Mouse (Mus musculus): ENCODE data around the gene Mt2. TPM values are rescaled to one million over a fixed set of nuclear protein-coding genes. Genes with fewer than 3 reads are reported as not detected.
"Not testable (repeated sequence)": the region's sequence is repeated elsewhere in the genome, so short reads cannot be mapped to it uniquely, and the experiment has no call there.

The Mt2 gene
- polyA plus RNA-seq (2012; rRNA removed): 88.8 and 175 TPM in 2 replicates

- DNase-seq (ENCODE audit: low read depth, low spot score): no peak
Observed at GRCm38 (mm10) chr8:94172075-94172808, at the start of gene Mt2. Gene Mt2 (plus strand): TSS chr8:94172664.

DNA sequence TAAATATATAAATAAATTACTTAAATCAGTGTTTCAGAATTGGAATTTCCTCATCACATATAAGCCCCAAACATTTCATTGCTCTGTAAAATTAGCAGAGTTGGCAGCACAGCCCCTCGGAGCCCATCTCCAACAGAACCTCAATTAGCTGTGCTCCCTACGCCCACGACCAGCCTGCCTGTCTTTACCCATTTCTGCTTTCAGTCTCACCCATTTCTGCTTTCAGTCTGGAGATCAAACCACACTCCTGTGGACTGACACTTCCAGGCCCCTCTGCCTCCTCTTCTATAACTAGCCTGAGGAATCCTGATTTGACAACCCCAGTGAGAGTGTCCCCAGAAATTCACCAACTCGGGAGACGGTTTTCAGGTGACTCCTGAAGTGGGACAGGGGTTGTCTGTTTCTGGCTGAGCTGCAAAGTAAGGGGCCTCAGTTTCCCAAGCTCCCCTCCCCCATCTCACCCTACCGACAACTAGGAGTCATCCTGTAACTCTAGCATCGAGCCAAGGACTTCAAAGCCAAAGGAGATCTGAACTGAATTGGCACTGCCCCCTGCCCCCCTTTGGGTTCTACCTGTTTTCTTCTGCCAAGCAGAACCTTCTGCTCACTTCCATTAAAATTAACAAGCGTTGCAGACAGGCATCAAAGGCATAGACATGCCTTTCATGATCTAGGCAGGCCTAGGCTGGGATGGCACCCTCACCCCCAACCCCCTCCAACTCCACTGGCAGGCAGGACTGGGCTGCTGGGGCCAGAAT, 49.6 kb upstream of the Mt2 start:
- DNase-seq (ENCODE audit: low read depth, low spot score): no peak
- 50% methylated on average over 8 of the region's 8 CpGs for WGBS

More at GRCm38 (mm10) chr8:94172075-94172808, at the start of gene Mt2:
- under 1% methylated on average over 56 of the region's 56 CpGs for WGBS

DNA sequence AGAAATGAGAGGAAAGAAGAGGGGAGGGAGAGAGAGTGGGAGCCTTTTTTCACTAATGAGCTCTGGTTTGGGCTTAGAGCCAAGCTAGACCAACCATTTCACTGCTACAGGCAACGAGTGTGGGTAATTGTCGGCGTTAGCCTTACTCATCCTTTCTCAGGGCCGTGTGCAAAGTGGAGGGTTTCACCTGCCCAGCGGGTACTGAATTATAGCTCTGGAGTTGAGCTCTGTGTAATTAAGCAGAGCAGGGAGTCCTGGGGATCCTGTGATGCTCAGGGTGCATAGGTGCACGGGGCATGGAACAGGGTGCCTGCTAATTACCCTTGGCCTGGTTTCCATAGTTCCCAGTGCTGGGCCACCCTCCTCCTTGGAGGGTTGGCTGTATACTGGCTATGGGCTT, 44.8 kb upstream of the Mt2 start:
- 51% methylated on average over 6 of the region's 6 CpGs for WGBS
- no peak for DNase-seq (ENCODE audit: low read depth, low spot score)

- DNase-seq (ENCODE audit: low read depth, low spot score): no peak
- WGBS: 79% methylated on average over 6 of the region's 6 CpGs
Observed at GRCm38 (mm10) chr8:94129133-94129789, 43.2 kb upstream of the Mt2 start.

DNA sequence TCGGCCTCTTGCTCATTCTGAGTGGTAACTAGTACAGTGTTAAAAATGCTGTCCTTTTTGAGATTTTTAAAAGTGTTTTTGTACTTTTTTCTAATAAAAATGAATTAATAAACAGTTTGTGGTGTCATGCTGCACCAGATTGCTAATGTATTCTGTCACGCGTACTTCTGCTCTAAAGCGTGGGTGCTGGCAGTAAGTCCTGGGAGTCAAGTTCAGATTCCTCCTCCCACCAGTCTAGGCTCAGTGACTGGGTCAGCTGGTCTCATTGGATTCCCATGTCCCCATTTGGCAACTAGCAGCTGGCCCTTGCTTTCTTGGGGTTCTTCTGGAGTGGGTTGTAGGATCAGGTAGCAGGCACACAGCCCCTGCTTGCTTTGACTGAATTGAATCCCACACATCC, 42.3 kb upstream of the Mt2 start:
- WGBS: 94% methylated on average over 4 of the region's 4 CpGs
- no peak for DNase-seq (ENCODE audit: low read depth, low spot score)

- WGBS: 58% methylated on average over 5 of the region's 5 CpGs
Observed at GRCm38 (mm10) chr8:94132096-94132495, 40.4 kb upstream of the Mt2 start.

GRCm38 (mm10) chr8:94134601-94135000, 37.9 kb upstream of the Mt2 start:
- 29% methylated on average over 3 of the region's 3 CpGs for WGBS
- DNase-seq (ENCODE audit: low read depth, low spot score): not testable (repeated sequence)

More at GRCm38 (mm10) chr8:94132096-94132495, 40.4 kb upstream of the Mt2 start:
- DNase-seq (ENCODE audit: low read depth, low spot score): no peak

DNA sequence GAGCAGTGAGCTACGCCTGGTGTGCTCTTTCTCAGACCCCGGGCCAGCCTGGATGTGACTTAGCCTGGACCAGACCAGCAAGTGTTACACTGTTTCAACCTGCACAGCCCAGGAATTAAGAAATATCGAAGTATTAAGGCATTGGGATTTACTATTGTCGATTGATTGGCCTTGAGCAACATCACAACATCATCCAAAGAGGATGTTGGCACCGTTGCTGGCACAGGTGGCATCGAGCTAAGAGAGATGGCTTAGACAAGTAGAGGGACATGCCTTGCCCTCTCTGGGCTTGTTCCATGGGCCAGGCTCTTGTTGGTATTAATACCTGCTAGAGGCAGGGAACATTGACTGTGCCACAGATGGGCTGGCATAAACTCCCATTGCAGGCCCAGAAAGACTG, 36.9 kb upstream of the Mt2 start:
- 90% methylated on average over 6 of the region's 6 CpGs for WGBS
- DNase-seq (ENCODE audit: low read depth, low spot score): no peak

- WGBS: 78% methylated on average over 7 of the region's 7 CpGs
- DNase-seq (ENCODE audit: low read depth, low spot score): no peak
Observed at GRCm38 (mm10) chr8:94136192-94136591, 36.3 kb upstream of the Mt2 start.

DNA sequence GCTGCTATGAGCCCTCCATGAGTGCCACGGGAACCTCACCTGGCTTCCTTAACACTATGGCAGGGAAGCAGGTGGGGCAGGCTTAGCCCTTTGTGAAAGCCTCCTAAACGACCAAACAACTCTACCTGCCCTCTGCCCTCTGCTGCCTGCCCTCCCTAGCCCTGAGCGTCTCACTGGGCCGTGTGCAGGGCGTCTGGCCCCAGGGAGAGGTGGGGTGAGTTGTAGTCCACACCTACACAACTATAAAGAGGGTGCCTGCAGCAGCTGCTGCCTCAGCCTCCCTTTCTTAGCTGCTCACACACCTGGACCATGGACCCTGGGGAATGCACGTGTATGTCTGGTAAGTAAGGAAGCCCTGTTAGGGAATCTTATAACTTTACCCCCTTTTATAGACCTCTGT, 35.5 kb upstream of the Mt2 start, which contains the start of gene Mt4:
Gene Mt4 (plus strand): TSS at position 265 of the 400 bp plus-strand sequence.
- 38% methylated on average over 6 of the region's 6 CpGs for WGBS
- DNase-seq (ENCODE audit: low read depth, low spot score): no peak

DNA sequence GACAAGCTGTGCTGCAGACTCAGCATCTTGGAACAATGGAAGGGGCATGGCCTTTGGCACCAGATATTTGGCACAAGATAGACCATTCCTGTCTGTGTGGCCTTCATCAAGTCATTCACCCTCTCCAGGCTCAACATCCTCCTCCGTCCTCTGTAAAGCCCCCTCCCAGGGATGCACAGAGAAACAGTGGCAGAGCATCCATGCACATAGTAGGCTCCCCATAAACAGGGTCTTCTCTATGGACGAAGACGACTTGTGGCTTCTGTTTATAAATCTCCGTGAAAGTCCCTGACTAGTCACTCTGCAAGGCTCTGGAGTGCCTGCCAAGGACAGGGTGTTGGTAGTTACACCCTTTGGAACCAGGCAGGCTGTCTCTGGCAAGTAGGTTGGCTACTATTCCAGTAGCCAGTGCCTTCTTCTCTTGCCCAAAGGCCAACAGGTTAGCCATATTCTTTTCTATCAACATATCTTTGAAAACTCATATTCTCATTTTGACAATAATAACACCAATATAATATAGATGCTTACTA, 32.1 kb upstream of the Mt2 start:
- 77% methylated on average over 4 of the region's 4 CpGs for WGBS

DNA sequence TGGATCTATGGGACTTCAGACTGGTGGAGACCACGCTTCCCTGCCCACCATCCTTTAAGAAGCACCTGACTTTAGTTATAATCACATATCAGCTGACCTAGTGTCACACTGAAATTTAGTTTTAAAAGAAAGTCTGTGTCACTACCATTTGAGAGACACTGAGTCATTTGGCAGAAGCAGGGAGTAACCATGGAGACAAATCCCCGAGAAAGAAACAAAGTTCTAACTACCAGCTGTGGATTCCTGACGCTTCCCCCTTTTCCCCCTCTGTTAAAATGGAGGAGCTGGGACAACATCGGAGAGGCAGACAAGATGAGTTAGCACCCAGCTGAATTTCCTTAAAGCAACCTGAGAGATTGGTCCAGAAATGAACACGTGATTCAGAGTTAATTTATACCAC, 24.2 kb upstream of the Mt2 start:
- 36% methylated on average over 5 of the region's 5 CpGs for WGBS
- DNase-seq (ENCODE audit: low read depth, low spot score): no peak

More for the DNA sequence above, 32.1 kb upstream of the Mt2 start:
- no peak for DNase-seq (ENCODE audit: low read depth, low spot score)

- 80% methylated on average over 5 of the region's 5 CpGs for WGBS
- DNase-seq (ENCODE audit: low read depth, low spot score): no peak
Observed at GRCm38 (mm10) chr8:94150925-94151324, 21.5 kb upstream of the Mt2 start.

- DNase-seq (ENCODE audit: low read depth, low spot score): no peak
- WGBS: 6% methylated on average over 29 of the region's 29 CpGs
Observed at GRCm38 (mm10) chr8:94152513-94153300, 19.8 kb upstream of the Mt2 start, which contains the start of gene Mt3. Gene Mt3 (plus strand): TSS chr8:94152607.

- no peak for DNase-seq (ENCODE audit: low read depth, low spot score)
- 50% methylated on average over 7 of the region's 7 CpGs for WGBS
Observed at GRCm38 (mm10) chr8:94153451-94153850, 19.0 kb upstream of the Mt2 start.

GRCm38 (mm10) chr8:94154537-94154936, 17.9 kb upstream of the Mt2 start:
- 50% methylated on average over 6 of the region's 6 CpGs for WGBS

DNA sequence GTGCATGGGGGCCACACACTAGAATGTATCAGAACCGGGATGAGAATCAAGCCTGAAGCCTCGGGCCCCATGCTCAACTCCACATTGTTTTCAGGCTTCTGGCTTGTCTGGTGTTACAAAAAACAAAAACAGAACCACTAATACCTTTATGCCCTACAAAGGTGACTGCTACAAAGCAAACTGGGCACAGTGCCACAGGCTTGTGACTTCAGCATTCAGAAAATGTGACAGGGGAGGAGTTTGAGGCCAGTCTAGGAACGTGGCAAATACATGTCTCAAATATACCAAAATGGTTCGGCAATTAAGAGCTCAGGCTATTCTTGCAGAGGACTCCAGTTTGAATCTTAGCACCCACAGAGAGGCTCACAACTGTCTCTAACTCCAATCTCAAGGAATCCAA, 16.4 kb upstream of the Mt2 start:
- 52% methylated on average over 4 of the region's 4 CpGs for WGBS
- DNase-seq (ENCODE audit: low read depth, low spot score): no peak

More at GRCm38 (mm10) chr8:94154537-94154936, 17.9 kb upstream of the Mt2 start:
- DNase-seq (ENCODE audit: low read depth, low spot score): no peak

- DNase-seq (ENCODE audit: low read depth, low spot score): not testable (repeated sequence)
- WGBS: 77% methylated on average over 8 of the region's 8 CpGs
Observed at GRCm38 (mm10) chr8:94165772-94166171, 6.7 kb upstream of the Mt2 start.

GRCm38 (mm10) chr8:94167244-94167643, 5.2 kb upstream of the Mt2 start:
- DNase-seq (ENCODE audit: low read depth, low spot score): peak; percentile 85
- 3% methylated on average over 6 of the region's 6 CpGs for WGBS

Measured in large intestine, adult 2 months (tissue).